Mouse (Mus musculus): ENCODE measurements around the gene Cldn14. TPM values are rescaled to one million over a fixed set of nuclear protein-coding genes. Genes with fewer than 3 reads are reported as not detected.

The Cldn14 gene
- not detected in 2 replicates for polyA plus RNA-seq (2015; fragmentation: Nextera tagmentation; extraction: Ambion mirVana)

- Histone ChIP-seq H3K4me1 (peaks cover 16% of the 10 kb centered on the region), H3K4me3 (no peak within 1 kb of the TSS), H3K9me3 (no peaks in the 10 kb centered on the region), H3K36me3 (no peaks in the 10 kb centered on the region), H3K27me3 (no peaks in the 10 kb centered on the region), H3K4me2 (no peak within 1 kb of the TSS), H3K27ac (no peak within 1 kb of the TSS), H3K9ac (no peak within 1 kb of the TSS)
- no peak for ATAC-seq (ENCODE audit: insufficient number of reproducible peaks, insufficient read depth, low FRiP score, low TSS enrichment, low read depth)
- WGBS: 54% methylated on average over 15 of the region's 15 CpGs
Observed at GRCm38 (mm10) chr16:94008737-94009136, at the start of gene Cldn14. Cldn14 (minus strand) TSS chr16:94008837.

GRCm38 (mm10) chr16:94055576-94055975, 46.9 kb upstream of the Cldn14 start:
- no peaks in the 10 kb centered on the region for H3K9me3 ChIP-seq
- H3K27ac ChIP-seq: no peak overlapping the region
- WGBS: 15% methylated on average over 8 of the region's 8 CpGs
- H3K9ac ChIP-seq: no peak overlapping the region
- no peak overlapping the region for H3K4me2 ChIP-seq
- no peak overlapping the region for H3K4me3 ChIP-seq
- H3K27me3 ChIP-seq: peaks cover 4% of the 10 kb centered on the region; the same call in 1 of the 2 replicates
- H3K36me3 ChIP-seq: no peaks in the 10 kb centered on the region
- H3K4me1 ChIP-seq: peaks cover 9% of the 10 kb centered on the region; the same call in 1 of the 2 replicates
- no peak for ATAC-seq (ENCODE audit: insufficient number of reproducible peaks, insufficient read depth, low FRiP score, low TSS enrichment, low read depth)

GRCm38 (mm10) chr16:94055176-94055575, 46.5 kb upstream of the Cldn14 start:
- Histone ChIP-seq H3K4me2 (no peak overlapping the region), H3K4me3 (no peak overlapping the region), H3K36me3 (no peaks in the 10 kb centered on the region), H3K4me1 (peaks cover 9% of the 10 kb centered on the region; the same call in 1 of the 2 replicates), H3K9ac (no peak overlapping the region), H3K9me3 (no peaks in the 10 kb centered on the region), H3K27me3 (peaks cover 4% of the 10 kb centered on the region; the same call in 1 of the 2 replicates), H3K27ac (no peak overlapping the region)
- 70% methylated on average over 12 of the region's 12 CpGs for WGBS
- ATAC-seq (ENCODE audit: insufficient number of reproducible peaks, insufficient read depth, low FRiP score, low TSS enrichment, low read depth): 0 out of 2 replicates have a peak, but pooled peaks have one; percentile 41

- Histone ChIP-seq H3K4me3 (no peak overlapping the region), H3K36me3 (no peaks in the 10 kb centered on the region), H3K4me1 (0 out of 2 replicates have a peak, but pooled peaks cover 3% of the 10 kb centered on the region), H3K27ac (no peak overlapping the region), H3K9me3 (no peaks in the 10 kb centered on the region), H3K4me2 (no peak overlapping the region), H3K27me3 (peaks cover 4% of the 10 kb centered on the region; the same call in 1 of the 2 replicates), H3K9ac (no peak overlapping the region)
- WGBS: 88% methylated on average over 3 of the region's 3 CpGs
- no peak for ATAC-seq (ENCODE audit: insufficient number of reproducible peaks, insufficient read depth, low FRiP score, low TSS enrichment, low read depth)
Observed at GRCm38 (mm10) chr16:94050368-94050767, 41.7 kb upstream of the Cldn14 start.

GRCm38 (mm10) chr16:94044996-94045395, 36.4 kb upstream of the Cldn14 start:
- no peaks in the 10 kb centered on the region for H3K9me3 ChIP-seq
- no peak overlapping the region for H3K4me2 ChIP-seq
- H3K4me1 ChIP-seq: peaks cover 24% of the 10 kb centered on the region
- H3K27me3 ChIP-seq: peaks cover 12% of the 10 kb centered on the region
- H3K9ac ChIP-seq: no peak overlapping the region
- no peak overlapping the region for H3K27ac ChIP-seq
- 28% methylated on average over 7 of the region's 7 CpGs for WGBS
- no peak overlapping the region for H3K4me3 ChIP-seq
- no peaks in the 10 kb centered on the region for H3K36me3 ChIP-seq
- ATAC-seq (ENCODE audit: insufficient number of reproducible peaks, insufficient read depth, low FRiP score, low TSS enrichment, low read depth): no peak

- H3K36me3 ChIP-seq: no peaks in the 10 kb centered on the region
- no peak overlapping the region for H3K9ac ChIP-seq
- H3K27ac ChIP-seq: no peak overlapping the region
- no peak overlapping the region for H3K4me3 ChIP-seq
- WGBS: 84% methylated on average over 1 of the region's 1 CpGs
- peaks cover 24% of the 10 kb centered on the region for H3K4me1 ChIP-seq
- H3K4me2 ChIP-seq: no peak overlapping the region
- no peak for ATAC-seq (ENCODE audit: insufficient number of reproducible peaks, insufficient read depth, low FRiP score, low TSS enrichment, low read depth)
- H3K9me3 ChIP-seq: no peaks in the 10 kb centered on the region
- peaks cover 23% of the 10 kb centered on the region for H3K27me3 ChIP-seq
Observed at GRCm38 (mm10) chr16:94043797-94044196, 35.2 kb upstream of the Cldn14 start.

- peaks cover 24% of the 10 kb centered on the region for H3K4me1 ChIP-seq
- no peak for ATAC-seq (ENCODE audit: insufficient number of reproducible peaks, insufficient read depth, low FRiP score, low TSS enrichment, low read depth)
- H3K9ac ChIP-seq: no peak overlapping the region
- H3K4me2 ChIP-seq: peak overlapping the region; percentile 46
- no peaks in the 10 kb centered on the region for H3K9me3 ChIP-seq
- H3K36me3 ChIP-seq: no peaks in the 10 kb centered on the region
- H3K27me3 ChIP-seq: peaks cover 32% of the 10 kb centered on the region
- H3K4me3 ChIP-seq: peak overlapping the region; percentile 13; the same call in 1 of the 2 replicates
- H3K27ac ChIP-seq: no peak overlapping the region
- 34% methylated on average over 18 of the region's 18 CpGs for WGBS
Observed at GRCm38 (mm10) chr16:94041065-94041712, 32.6 kb upstream of the Cldn14 start.

GRCm38 (mm10) chr16:94040485-94040884, 31.8 kb upstream of the Cldn14 start:
- Histone ChIP-seq H3K36me3 (no peaks in the 10 kb centered on the region), H3K9ac (0 out of 2 replicates have a peak overlapping the region, but pooled peaks have one; percentile 32), H3K9me3 (no peaks in the 10 kb centered on the region), H3K4me1 (peaks cover 23% of the 10 kb centered on the region), H3K4me2 (peak overlapping the region; percentile 46), H3K27me3 (peaks cover 32% of the 10 kb centered on the region), H3K27ac (no peak overlapping the region), H3K4me3 (peak overlapping the region; percentile 13)
- 11% methylated on average over 16 of the region's 16 CpGs for WGBS
- no peak for ATAC-seq (ENCODE audit: insufficient number of reproducible peaks, insufficient read depth, low FRiP score, low TSS enrichment, low read depth)

- Histone ChIP-seq H3K4me1 (peaks cover 29% of the 10 kb centered on the region), H3K9ac (no peak overlapping the region), H3K4me3 (no peak overlapping the region), H3K27me3 (peaks cover 32% of the 10 kb centered on the region), H3K4me2 (no peak overlapping the region), H3K9me3 (no peaks in the 10 kb centered on the region), H3K27ac (no peak overlapping the region), H3K36me3 (no peaks in the 10 kb centered on the region)
- ATAC-seq (ENCODE audit: insufficient number of reproducible peaks, insufficient read depth, low FRiP score, low TSS enrichment, low read depth): no peak
- WGBS: 85% methylated on average over 9 of the region's 9 CpGs
Observed at GRCm38 (mm10) chr16:94038986-94039341, 30.3 kb upstream of the Cldn14 start.

- H3K4me1 ChIP-seq: peaks cover 33% of the 10 kb centered on the region
- 66% methylated on average over 12 of the region's 12 CpGs for WGBS
- H3K9ac ChIP-seq: no peak overlapping the region
- H3K9me3 ChIP-seq: no peaks in the 10 kb centered on the region
- H3K27ac ChIP-seq: no peak overlapping the region
- no peak overlapping the region for H3K4me3 ChIP-seq
- H3K36me3 ChIP-seq: no peaks in the 10 kb centered on the region
- no peak for ATAC-seq (ENCODE audit: insufficient number of reproducible peaks, insufficient read depth, low FRiP score, low TSS enrichment, low read depth)
- no peak overlapping the region for H3K4me2 ChIP-seq
- H3K27me3 ChIP-seq: peaks cover 32% of the 10 kb centered on the region
Observed at GRCm38 (mm10) chr16:94038272-94038985, 29.8 kb upstream of the Cldn14 start.

- Histone ChIP-seq H3K4me1 (peaks cover 33% of the 10 kb centered on the region), H3K4me2 (no peak overlapping the region), H3K4me3 (no peak overlapping the region), H3K27ac (no peak overlapping the region), H3K27me3 (peaks cover 32% of the 10 kb centered on the region), H3K9ac (no peak overlapping the region), H3K36me3 (no peaks in the 10 kb centered on the region), H3K9me3 (no peaks in the 10 kb centered on the region)
- ATAC-seq (ENCODE audit: insufficient number of reproducible peaks, insufficient read depth, low FRiP score, low TSS enrichment, low read depth): no peak
- WGBS: 90% methylated on average over 7 of the region's 7 CpGs
Observed at GRCm38 (mm10) chr16:94037280-94037679, 28.6 kb upstream of the Cldn14 start.

- Histone ChIP-seq H3K4me1 (peaks cover 18% of the 10 kb centered on the region), H3K4me3 (no peak overlapping the region), H3K27me3 (peaks cover 12% of the 10 kb centered on the region), H3K4me2 (no peak overlapping the region), H3K27ac (no peak overlapping the region), H3K36me3 (no peaks in the 10 kb centered on the region), H3K9ac (no peak overlapping the region), H3K9me3 (no peaks in the 10 kb centered on the region)
- ATAC-seq (ENCODE audit: insufficient number of reproducible peaks, insufficient read depth, low FRiP score, low TSS enrichment, low read depth): no peak
- 48% methylated on average over 9 of the region's 9 CpGs for WGBS
Observed at GRCm38 (mm10) chr16:94034152-94034551, 25.5 kb upstream of the Cldn14 start.

Measured in embryonic facial prominence, embryonic 13.5 days (tissue).